Mouse (Mus musculus) kidney, adult 11 months (tissue): ENCODE results near the gene Cchcr1.

Experiments
- DNase-seq: peaks from one replicate; pipeline ENCODE4 v3.0.0; 2022

Gene Cchcr1

DNA sequence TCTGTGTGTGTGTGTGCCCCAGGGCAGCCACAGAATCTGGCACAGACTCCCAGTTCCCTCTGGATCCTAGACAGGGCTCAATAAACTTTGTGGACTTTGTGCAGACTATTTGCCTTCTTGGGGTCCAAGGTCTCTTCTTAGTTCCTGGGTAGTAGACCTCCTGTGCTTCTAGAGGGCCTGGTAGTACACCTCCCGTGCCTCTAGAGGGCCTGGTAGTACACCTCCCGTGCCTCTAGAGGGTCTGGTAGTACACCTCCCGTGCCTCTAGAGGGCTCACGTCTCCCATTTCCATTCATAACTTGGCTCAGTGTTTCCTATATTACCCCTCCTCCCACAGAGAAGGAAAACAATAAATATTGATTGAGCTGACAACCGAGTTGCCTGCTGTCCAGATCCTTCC is 39.9 kb downstream of the Cchcr1 start:
- DNase-seq, result peak; percentile 87

- no peak for DNase-seq
These were observed 40.5 kb downstream of the Cchcr1 start for GRCm38 (mm10) chr17:35557351-35557750.

DNA sequence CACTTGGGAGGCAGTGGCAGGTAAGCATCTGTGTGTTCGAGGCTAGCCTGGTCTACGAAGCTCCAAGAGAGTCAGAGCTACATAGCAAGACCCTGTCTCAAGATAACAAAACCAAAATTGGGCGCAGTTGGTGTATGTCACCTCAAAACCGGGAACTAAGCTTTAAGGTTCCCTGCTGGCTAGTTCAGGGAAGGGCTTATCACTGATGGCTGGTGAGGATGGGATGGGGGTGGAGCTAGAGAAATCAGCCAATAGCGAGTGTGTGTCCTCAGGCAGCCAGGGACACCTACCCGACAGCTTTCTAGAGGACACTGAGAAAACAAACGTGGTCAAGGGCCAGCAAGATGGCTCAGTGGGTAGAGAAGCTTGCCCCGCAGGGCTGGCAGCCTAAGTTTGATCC is 41.3 kb downstream of the Cchcr1 start:
- DNase-seq, result no peak

DNA sequence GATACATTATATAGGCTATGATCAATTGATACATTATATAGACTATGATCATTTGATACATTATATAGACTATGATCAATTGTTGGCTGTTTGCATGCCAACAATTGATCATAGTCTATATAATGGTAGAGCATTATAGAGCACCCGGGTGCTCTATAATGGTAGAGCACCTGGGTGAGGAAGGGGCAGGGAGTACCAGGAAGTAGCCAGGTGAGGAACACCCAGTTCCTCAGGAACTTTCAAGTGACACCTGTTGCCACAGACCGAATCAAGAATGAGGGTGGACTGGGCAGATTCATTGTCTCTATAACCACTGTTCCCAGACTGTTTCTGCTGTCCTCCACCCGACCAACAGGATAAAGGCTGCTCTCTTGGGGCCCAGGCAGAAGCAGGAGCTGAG is 50.2 kb downstream of the Cchcr1 start, which contains the start of gene 2300002M23Rik:
Gene 2300002M23Rik (plus strand): TSS at position 301 of the 400 bp plus-strand sequence.
- DNase-seq, result no peak

DNA sequence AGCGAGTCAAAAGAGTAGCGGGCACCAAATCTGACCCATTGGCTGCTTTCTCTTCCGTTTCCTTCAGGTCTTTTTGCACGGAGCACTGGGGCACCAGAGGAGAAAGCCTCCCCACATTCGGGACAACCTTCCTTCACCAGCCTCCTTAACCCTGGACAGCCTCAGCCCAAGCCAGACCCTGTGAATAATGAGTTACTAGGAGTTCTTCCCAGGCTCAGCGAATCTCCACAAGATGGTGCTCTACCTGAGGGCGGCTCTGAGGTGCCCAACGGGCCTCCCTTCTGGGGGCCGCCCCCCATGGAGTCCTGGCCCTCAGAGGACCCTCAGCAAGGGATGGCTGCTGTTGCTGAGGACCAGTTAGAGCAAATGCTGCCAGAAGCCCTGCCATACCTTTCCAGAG is 50.9 kb downstream of the Cchcr1 start:
- DNase-seq, result no peak

- DNase-seq, result no peak
These were observed 52.4 kb downstream of the Cchcr1 start for GRCm38 (mm10) chr17:35569091-35569944.

- no peak for DNase-seq
These were observed 53.9 kb downstream of the Cchcr1 start for GRCm38 (mm10) chr17:35570836-35571235.

DNA sequence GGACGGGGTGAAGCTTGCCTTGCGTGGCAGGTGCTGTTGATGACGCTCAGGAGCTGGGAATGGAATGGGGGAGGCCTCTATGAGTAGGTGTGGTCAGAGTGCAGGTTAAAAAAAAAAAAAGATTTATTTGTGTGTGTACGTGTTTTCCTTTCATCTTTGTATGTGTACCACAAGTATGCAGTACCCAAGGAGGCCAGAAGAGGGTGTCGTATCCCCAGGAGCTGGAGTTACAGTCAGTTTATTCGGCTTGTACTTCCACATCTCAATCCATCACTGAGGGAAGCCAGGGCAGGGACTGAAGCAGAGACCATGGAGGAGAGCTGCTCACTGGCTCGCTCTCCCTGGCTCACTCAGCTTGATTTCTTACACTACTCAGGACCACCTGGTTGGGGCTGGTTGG is 54.6 kb downstream of the Cchcr1 start:
- no peak for DNase-seq

DNA sequence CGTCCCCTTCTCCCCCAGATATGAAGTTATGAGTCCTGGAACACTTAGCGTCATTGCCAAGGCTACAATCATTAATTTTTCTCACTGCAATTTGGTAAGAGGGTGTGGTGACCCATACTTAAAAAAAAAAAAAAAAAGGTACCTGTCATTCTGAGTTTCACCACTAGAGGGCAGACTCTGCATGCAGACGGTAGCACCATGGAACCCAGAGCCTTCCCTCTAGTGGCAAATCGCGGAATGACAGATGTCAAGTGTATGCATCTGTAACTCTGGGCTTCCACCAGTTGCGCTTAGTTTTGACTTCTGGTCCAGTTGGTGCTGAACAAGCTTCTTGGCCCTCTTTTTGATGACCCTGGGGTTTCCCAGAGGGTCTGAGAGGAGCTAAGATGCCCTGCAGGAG is 61.3 kb downstream of the Cchcr1 start:
- peak; percentile 57 for DNase-seq
